In genomic region chr8:50379745-50380144, GRCm38 (mm10) we compare ENCODE assay signal across 20 mouse cellular contexts.
DNase-seq lines count a peak whose midpoint lies in the region; ATAC-seq lines count a peak whose summit lies in the region.
"Had no signal": no experiment of that assay in that cellular context is flagged by ENCODE, and none has a peak within 500 bp of the region (broad histone marks: within the 10 kb centered on the region; RNA-seq: fewer than 3 reads in every experiment).

No protein-coding gene starts in this region.

- DNase-seq in embryo, embryonic 11 days: peak; percentile 3
- DNase-seq in embryo, embryonic 10.5 days (ENCODE audit: low spot score): no peak
- peak; percentile 19 for DNase-seq in 416B (ENCODE audit: low read depth)
- no peak for DNase-seq in heart, postnatal 14 days
- DNase-seq: adrenal gland, postnatal 14 days; cerebellum, adult 2 months; gastrocnemius, postnatal 36 days; heart, postnatal 10 days; kidney, adult 18-20 months; kidney, postnatal 14 days; lung, adult 18-20 months; lung, postnatal 4 days; thymus, postnatal 4 days had no signal

- H3K4me2 ChIP-seq in midbrain, embryonic 12.5 days (replicated peaks): no peak overlapping the region
- H3K4me2 ChIP-seq in midbrain, embryonic 13.5 days (replicated peaks): no peak overlapping the region
- H3K4me2 ChIP-seq in forebrain, embryonic 16.5 days (ENCODE audit: low read length): no peak overlapping the region
- H3K4me2 ChIP-seq: neural tube, embryonic 13.5 days had no signal

- WGBS in midbrain, embryonic 12.5 days: 76% methylated on average over 4 of the region's 4 CpGs
- WGBS in midbrain, embryonic 13.5 days: 58% methylated on average over 4 of the region's 4 CpGs
- WGBS in forebrain, embryonic 16.5 days: 18% methylated on average over 4 of the region's 4 CpGs

- H3K9ac ChIP-seq in midbrain, embryonic 12.5 days (replicated peaks): no peak overlapping the region
- no peak overlapping the region for H3K9ac ChIP-seq in midbrain, embryonic 13.5 days (replicated peaks)
- no peak overlapping the region for H3K9ac ChIP-seq in forebrain, embryonic 16.5 days (replicated peaks; ENCODE audit: low read depth, low read length)
- H3K9ac ChIP-seq: neural tube, embryonic 13.5 days had no signal

- intact Hi-C loops in heart, postnatal 14 days (cut with DNase I): no loop called here

- peaks cover 4% of the 10 kb centered on the region; the same call in 1 of the 2 replicates for H3K4me1 ChIP-seq in midbrain, embryonic 12.5 days
- 0 out of 2 replicates have a peak, but pooled peaks cover 6% of the 10 kb centered on the region for H3K4me1 ChIP-seq in midbrain, embryonic 13.5 days (replicated peaks)
- H3K4me1 ChIP-seq in forebrain, embryonic 16.5 days (replicated peaks; ENCODE audit: control insufficient read depth, insufficient read depth, low read length): peaks cover 6% of the 10 kb centered on the region
- H3K4me1 ChIP-seq: heart, embryonic 10.5 days had no signal

- H3K4me3 ChIP-seq in midbrain, embryonic 12.5 days: no peak overlapping the region
- no peak overlapping the region for H3K4me3 ChIP-seq in midbrain, embryonic 13.5 days (replicated peaks)
- H3K4me3 ChIP-seq in forebrain, embryonic 16.5 days (replicated peaks; ENCODE audit: low read length): no peak overlapping the region
- H3K4me3 ChIP-seq: heart, embryonic 10.5 days; neural tube, embryonic 13.5 days had no signal

- H3K27me3 ChIP-seq in midbrain, embryonic 12.5 days: no peaks in the 10 kb centered on the region
- H3K27me3 ChIP-seq in midbrain, embryonic 13.5 days: no peaks in the 10 kb centered on the region
- no peaks in the 10 kb centered on the region for H3K27me3 ChIP-seq in forebrain, embryonic 16.5 days (replicated peaks; ENCODE audit: control insufficient read depth, insufficient read depth, low read length)
- H3K27me3 ChIP-seq: neural tube, embryonic 13.5 days had no signal

- peak; percentile 54; the same call in 1 of the 2 replicates for ATAC-seq in midbrain, embryonic 12.5 days (ENCODE audit: low FRiP score, low read depth)
- no peak for ATAC-seq in midbrain, embryonic 13.5 days
- peak; percentile 78 for ATAC-seq in forebrain, embryonic 16.5 days
- ATAC-seq in megakaryocyte progenitor cell, adult 5-6 weeks (replicated peaks; ENCODE audit: poor library complexity): no peak
- ATAC-seq: hindbrain, embryonic 16.5 days had no signal

- H3K9me3 ChIP-seq in midbrain, embryonic 12.5 days: no peaks in the 10 kb centered on the region
- H3K9me3 ChIP-seq in midbrain, embryonic 13.5 days: no peaks in the 10 kb centered on the region
- no peaks in the 10 kb centered on the region for H3K9me3 ChIP-seq in forebrain, embryonic 16.5 days (ENCODE audit: control insufficient read depth, low read length)
- H3K9me3 ChIP-seq: heart, embryonic 10.5 days; neural tube, embryonic 13.5 days had no signal

- H3K36me3 ChIP-seq in midbrain, embryonic 12.5 days: no peaks in the 10 kb centered on the region
- H3K36me3 ChIP-seq in midbrain, embryonic 13.5 days: no peaks in the 10 kb centered on the region
- no peaks in the 10 kb centered on the region for H3K36me3 ChIP-seq in forebrain, embryonic 16.5 days (ENCODE audit: control insufficient read depth, insufficient read depth)
- H3K36me3 ChIP-seq: heart, embryonic 10.5 days; neural tube, embryonic 13.5 days had no signal

- H3K27ac ChIP-seq in midbrain, embryonic 12.5 days (replicated peaks): no peak overlapping the region
- H3K27ac ChIP-seq in midbrain, embryonic 13.5 days: no peak overlapping the region
- no peak overlapping the region for H3K27ac ChIP-seq in forebrain, embryonic 16.5 days (ENCODE audit: low read length)
- H3K27ac ChIP-seq: heart, embryonic 10.5 days; neural tube, embryonic 13.5 days had no signal

Comparison
In these comparisons a context has a peak if more than half of its experiments do, and no peak if none do; other contexts are left out.
1. DNase-seq: peak in embryo, embryonic 11 days (single experiment) and 416B (single experiment); none in embryo, embryonic 10.5 days (single experiment) and heart, postnatal 14 days (0 of 2).
2. ATAC-seq: peak in midbrain, embryonic 12.5 days (single experiment) and forebrain, embryonic 16.5 days (single experiment); none in midbrain, embryonic 13.5 days (single experiment) and megakaryocyte progenitor cell, adult 5-6 weeks (single experiment).